Mouse (Mus musculus): ENCODE measurements at regions not wholly inside any gene's neighbourhood (a gene's known extent, or its start where the extent isn't known, plus 50 kb on each side); places are given as distances from the start of the nearest gene placed in this dataset.

DNA sequence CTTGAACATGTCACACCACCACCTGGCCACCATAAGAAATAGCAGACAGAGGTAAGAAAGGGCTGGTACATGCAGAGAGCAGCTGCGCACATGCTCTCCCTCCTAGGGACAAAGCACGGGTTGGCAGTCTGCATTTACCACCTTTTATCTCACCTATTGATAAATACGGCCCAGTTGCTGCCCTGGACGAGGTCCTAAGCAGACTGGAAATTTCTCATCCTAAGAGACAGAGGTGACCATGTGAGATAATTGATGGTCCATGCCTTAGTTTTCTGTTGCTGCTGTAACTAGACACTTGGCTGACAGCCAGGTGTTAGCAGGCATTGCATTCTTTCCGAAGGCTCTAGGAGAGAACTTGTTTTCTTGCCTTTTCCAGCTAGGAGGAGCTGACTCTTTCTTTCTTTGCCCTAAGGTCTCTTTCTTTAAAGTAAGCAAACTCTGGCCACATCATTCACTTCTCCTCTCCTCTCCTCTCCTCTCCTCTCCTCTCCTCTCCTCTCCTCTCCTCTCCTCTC is 526.8 kb upstream of the Kdm8 start:
- Histone ChIP-seq H3K27ac (no peak overlapping the region), H3K4me1 (replicated peaks; ENCODE audit: control insufficient read depth, insufficient read depth, low read length) (no peaks in the 10 kb centered on the region), H3K9ac (no peak overlapping the region), H3K9me3 (ENCODE audit: control insufficient read depth, low read length) (no peaks in the 10 kb centered on the region), H3K4me3 (replicated peaks; ENCODE audit: low read length) (no peak overlapping the region), H3K4me2 (replicated peaks) (no peak overlapping the region), H3K27me3 (ENCODE audit: control insufficient read depth, insufficient read depth, low read length) (no peaks in the 10 kb centered on the region), H3K36me3 (replicated peaks; ENCODE audit: control insufficient read depth, insufficient read depth) (no peaks in the 10 kb centered on the region)
- WGBS = 51% methylated on average over 5 of the region's 5 CpGs
- DNase-seq (ENCODE audit: low spot score) (peak; percentile 47), ATAC-seq (ENCODE audit: low FRiP score) (no peak)

DNA sequence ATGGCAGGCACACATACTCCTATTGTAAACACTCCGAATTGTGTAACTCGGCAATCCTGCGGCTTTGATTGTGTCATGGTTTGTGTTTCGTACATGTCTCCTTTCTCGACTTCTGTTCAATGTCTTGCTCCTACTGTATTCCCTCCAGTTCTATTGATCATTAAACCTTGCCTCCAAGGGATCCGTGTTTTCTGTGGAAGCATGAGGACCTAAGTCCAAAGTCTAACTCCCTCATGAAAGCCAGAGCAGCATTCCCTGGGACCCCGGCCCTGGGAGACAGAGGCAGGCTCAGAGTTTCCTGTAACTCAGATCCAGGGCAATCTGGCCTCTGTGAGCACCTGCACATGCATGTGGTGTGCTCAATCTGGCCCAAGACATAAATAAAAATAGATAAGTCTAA is 521.7 kb upstream of the Kdm8 start:
- Histone ChIP-seq H3K9me3 (ENCODE audit: control insufficient read depth, low read length) (no peaks in the 10 kb centered on the region), H3K4me3 (replicated peaks; ENCODE audit: low read length) (no peak overlapping the region), H3K27me3 (ENCODE audit: control insufficient read depth, insufficient read depth, low read length) (no peaks in the 10 kb centered on the region), H3K4me1 (replicated peaks; ENCODE audit: control insufficient read depth, insufficient read depth, low read length) (no peaks in the 10 kb centered on the region), H3K4me2 (replicated peaks) (no peak overlapping the region), H3K36me3 (replicated peaks; ENCODE audit: control insufficient read depth, insufficient read depth) (no peaks in the 10 kb centered on the region), H3K9ac (no peak overlapping the region), H3K27ac (no peak overlapping the region)
- ATAC-seq (ENCODE audit: low FRiP score) (no peak), DNase-seq (ENCODE audit: low spot score) (no peak)
- WGBS = 92% methylated on average over 7 of the region's 7 CpGs

DNA sequence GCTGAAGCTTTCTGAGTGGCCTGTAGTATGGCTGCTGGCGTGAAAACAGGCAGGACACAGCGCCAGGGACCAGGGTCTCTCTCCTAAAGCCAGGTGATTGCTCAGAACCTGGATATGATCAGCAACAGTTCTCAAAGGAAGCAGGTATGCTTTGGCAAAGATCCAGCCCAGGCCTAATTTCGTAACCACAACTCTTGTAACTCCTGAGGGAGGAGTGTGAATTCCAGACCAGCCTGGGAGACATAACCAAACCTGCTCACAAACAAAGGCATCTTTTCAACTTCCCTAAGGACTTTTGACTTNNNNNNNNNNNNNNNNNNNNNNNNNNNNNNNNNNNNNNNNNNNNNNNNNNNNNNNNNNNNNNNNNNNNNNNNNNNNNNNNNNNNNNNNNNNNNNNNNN is 510.9 kb upstream of the Kdm8 start:
- 90% methylated on average over 3 of the region's 3 CpGs for WGBS

DNA sequence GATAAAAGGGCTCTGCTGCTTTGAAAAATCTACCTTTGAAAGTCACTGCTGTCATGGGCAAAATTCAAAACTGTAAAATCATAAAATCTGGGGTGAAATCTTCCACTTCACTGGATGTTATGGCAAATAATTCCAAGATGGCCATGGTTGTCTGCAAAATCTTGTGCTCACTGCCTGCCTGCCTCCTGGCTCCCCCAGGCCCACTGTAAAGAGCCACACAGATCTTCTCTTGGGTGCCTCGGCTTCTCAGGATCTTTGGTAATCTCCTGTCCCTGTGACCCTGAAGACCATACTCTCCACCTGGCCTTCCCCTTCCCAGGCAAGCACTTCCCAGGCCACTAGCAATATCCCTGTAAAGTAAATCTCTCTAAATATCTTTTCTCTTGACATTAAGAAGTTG is 505.1 kb upstream of the Kdm8 start:
- Histone ChIP-seq H3K36me3 (replicated peaks; ENCODE audit: control insufficient read depth, insufficient read depth) (no peaks in the 10 kb centered on the region), H3K9ac (no peak overlapping the region), H3K9me3 (ENCODE audit: control insufficient read depth, low read length) (no peaks in the 10 kb centered on the region), H3K4me3 (replicated peaks; ENCODE audit: low read length) (no peak overlapping the region), H3K27me3 (ENCODE audit: control insufficient read depth, insufficient read depth, low read length) (no peaks in the 10 kb centered on the region), H3K4me1 (replicated peaks; ENCODE audit: control insufficient read depth, insufficient read depth, low read length) (no peaks in the 10 kb centered on the region), H3K4me2 (replicated peaks) (no peak overlapping the region), H3K27ac (no peak overlapping the region)
- WGBS = 83% methylated on average over 1 of the region's 1 CpGs
- no peak for ATAC-seq (ENCODE audit: low FRiP score)
- DNase-seq (ENCODE audit: low spot score) = no peak

More for the DNA sequence above, 510.9 kb upstream of the Kdm8 start:
- Histone ChIP-seq H3K9me3 (ENCODE audit: control insufficient read depth, low read length) (no peaks in the 10 kb centered on the region), H3K36me3 (replicated peaks; ENCODE audit: control insufficient read depth, insufficient read depth) (no peaks in the 10 kb centered on the region), H3K4me1 (replicated peaks; ENCODE audit: control insufficient read depth, insufficient read depth, low read length) (no peaks in the 10 kb centered on the region), H3K4me3 (replicated peaks; ENCODE audit: low read length) (no peak overlapping the region), H3K9ac (no peak overlapping the region), H3K27ac (no peak overlapping the region), H3K4me2 (replicated peaks) (no peak overlapping the region), H3K27me3 (ENCODE audit: control insufficient read depth, insufficient read depth, low read length) (no peaks in the 10 kb centered on the region)
- DNase-seq (ENCODE audit: low spot score) (no peak), ATAC-seq (ENCODE audit: low FRiP score) (no peak)

DNA sequence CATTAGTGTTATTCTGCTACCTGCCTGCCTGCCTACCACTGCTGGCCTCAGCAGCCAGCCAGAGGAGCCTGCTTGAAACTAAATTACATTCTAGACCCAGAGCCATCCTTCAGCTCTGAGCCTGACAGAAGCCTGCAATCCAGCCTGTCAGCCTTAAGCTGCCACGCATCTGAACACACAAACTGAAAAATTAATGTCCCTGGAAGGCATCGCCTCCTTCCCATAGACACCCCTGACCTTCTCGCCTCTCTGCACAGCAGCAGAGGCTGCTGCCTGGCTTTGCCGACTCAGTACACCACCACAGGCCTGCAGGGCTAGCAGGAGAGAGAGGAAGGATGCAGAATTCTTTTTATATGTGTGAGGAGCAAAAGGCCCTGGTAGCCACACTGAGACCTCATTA is 502.9 kb upstream of the Kdm8 start:
- Histone ChIP-seq H3K9ac (no peak overlapping the region), H3K4me2 (replicated peaks) (no peak overlapping the region), H3K27me3 (ENCODE audit: control insufficient read depth, insufficient read depth, low read length) (no peaks in the 10 kb centered on the region), H3K36me3 (replicated peaks; ENCODE audit: control insufficient read depth, insufficient read depth) (no peaks in the 10 kb centered on the region), H3K4me3 (replicated peaks; ENCODE audit: low read length) (no peak overlapping the region), H3K27ac (peak overlapping the region; percentile 65), H3K4me1 (replicated peaks; ENCODE audit: control insufficient read depth, insufficient read depth, low read length) (no peaks in the 10 kb centered on the region), H3K9me3 (ENCODE audit: control insufficient read depth, low read length) (no peaks in the 10 kb centered on the region)
- WGBS = 54% methylated on average over 4 of the region's 4 CpGs
- no peak for DNase-seq (ENCODE audit: low spot score)
- no peak for ATAC-seq (ENCODE audit: low FRiP score)

DNA sequence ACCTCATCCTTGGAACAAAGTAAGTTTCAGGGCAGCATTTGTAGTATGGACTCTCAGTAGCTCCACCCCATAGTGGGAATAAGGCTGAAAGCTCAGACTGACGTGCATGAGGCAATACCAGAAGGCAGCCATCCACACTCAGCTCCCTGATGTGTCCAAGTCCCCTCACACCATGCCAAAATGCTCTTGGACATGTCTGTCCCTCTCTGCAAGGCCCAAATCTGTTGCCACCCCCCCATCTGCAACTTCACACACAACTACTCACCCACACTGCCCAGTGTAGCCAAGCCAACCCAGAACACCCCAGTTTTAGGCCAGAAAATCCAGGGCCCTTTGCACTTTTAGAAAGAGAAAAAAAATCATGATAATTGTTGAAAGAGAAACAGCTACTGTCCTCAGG is 498.1 kb upstream of the Kdm8 start:
- Histone ChIP-seq H3K27ac (no peak overlapping the region), H3K27me3 (ENCODE audit: control insufficient read depth, insufficient read depth, low read length) (no peaks in the 10 kb centered on the region), H3K4me2 (replicated peaks) (no peak overlapping the region), H3K4me3 (replicated peaks; ENCODE audit: low read length) (no peak overlapping the region), H3K9me3 (ENCODE audit: control insufficient read depth, low read length) (no peaks in the 10 kb centered on the region), H3K36me3 (replicated peaks; ENCODE audit: control insufficient read depth, insufficient read depth) (no peaks in the 10 kb centered on the region), H3K4me1 (replicated peaks; ENCODE audit: control insufficient read depth, insufficient read depth, low read length) (no peaks in the 10 kb centered on the region), H3K9ac (no peak overlapping the region)
- WGBS = 89% methylated on average over 1 of the region's 1 CpGs
- no peak for DNase-seq (ENCODE audit: low spot score)
- ATAC-seq (ENCODE audit: low FRiP score) = no peak

DNA sequence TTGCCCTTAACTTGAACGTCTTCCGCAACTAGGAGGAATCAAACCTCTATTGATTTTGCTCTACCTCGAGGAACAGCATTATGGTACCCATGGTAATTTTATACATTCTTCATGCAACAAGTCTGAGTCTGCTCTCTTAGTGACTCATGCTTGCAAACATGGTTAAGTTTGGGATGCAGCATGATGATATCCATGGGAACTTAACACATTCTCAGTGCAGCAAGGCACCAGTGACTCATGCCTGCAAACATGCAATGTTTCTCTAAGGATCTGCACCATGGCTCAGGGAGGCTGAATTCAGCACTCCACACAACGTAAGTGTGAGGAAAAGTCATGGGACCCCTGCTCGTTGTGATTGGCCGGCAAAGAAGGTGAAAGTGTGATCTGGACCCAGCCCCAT is 487.1 kb upstream of the Kdm8 start:
- no peaks in the 10 kb centered on the region for H3K27me3 ChIP-seq (ENCODE audit: control insufficient read depth, insufficient read depth, low read length)

DNA sequence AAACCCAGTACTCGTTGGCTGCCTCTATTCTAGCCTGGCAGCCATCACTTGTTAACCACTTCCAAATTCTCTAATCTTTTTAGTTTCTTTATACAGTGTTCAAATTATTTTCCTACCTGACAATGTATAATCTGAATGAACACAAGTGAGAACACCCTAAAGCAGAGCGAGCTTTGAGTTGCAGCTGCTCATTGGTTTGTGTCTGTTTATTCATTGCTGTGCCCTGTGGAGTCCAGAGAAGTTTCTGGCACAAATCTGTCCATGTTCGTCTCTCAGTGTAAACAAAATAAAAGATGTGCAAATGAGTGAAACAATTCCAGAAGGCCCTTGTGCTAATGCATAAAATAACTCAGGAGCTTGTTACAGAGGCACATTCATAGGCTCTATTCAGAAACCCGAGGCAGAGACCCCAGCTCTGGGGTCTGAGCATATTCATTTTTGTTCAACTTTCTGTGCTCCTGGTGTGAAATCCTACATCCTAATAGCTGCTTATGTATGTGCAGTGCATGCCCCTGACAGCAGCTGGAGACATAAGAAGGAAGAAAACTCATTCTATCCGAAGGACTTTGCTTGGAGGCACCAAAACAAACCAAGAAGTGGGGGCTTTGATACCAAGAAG is 469.5 kb upstream of the Kdm8 start:
- H3K4me3 ChIP-seq (replicated peaks; ENCODE audit: low read length) = no peak overlapping the region
- no peaks in the 10 kb centered on the region for H3K36me3 ChIP-seq (replicated peaks; ENCODE audit: control insufficient read depth, insufficient read depth)
- WGBS = 56% methylated on average over 5 of the region's 5 CpGs
- no peak overlapping the region for H3K27ac ChIP-seq
- H3K9ac ChIP-seq = no peak overlapping the region
- H3K4me2 ChIP-seq (replicated peaks) = no peak overlapping the region
- H3K27me3 ChIP-seq (ENCODE audit: control insufficient read depth, insufficient read depth, low read length) = no peaks in the 10 kb centered on the region
- no peaks in the 10 kb centered on the region for H3K4me1 ChIP-seq (replicated peaks; ENCODE audit: control insufficient read depth, insufficient read depth, low read length)
- no peaks in the 10 kb centered on the region for H3K9me3 ChIP-seq (ENCODE audit: control insufficient read depth, low read length)
- ATAC-seq (ENCODE audit: low FRiP score) (no peak), DNase-seq (ENCODE audit: low spot score) (no peak)

More for the DNA sequence above, 487.1 kb upstream of the Kdm8 start:
- 89% methylated on average over 6 of the region's 6 CpGs for WGBS
- Histone ChIP-seq H3K9ac (no peak overlapping the region), H3K4me2 (replicated peaks) (no peak overlapping the region), H3K4me1 (replicated peaks; ENCODE audit: control insufficient read depth, insufficient read depth, low read length) (no peaks in the 10 kb centered on the region), H3K4me3 (replicated peaks; ENCODE audit: low read length) (no peak overlapping the region), H3K9me3 (ENCODE audit: control insufficient read depth, low read length) (no peaks in the 10 kb centered on the region), H3K36me3 (replicated peaks; ENCODE audit: control insufficient read depth, insufficient read depth) (no peaks in the 10 kb centered on the region), H3K27ac (no peak overlapping the region)
- ATAC-seq (ENCODE audit: low FRiP score) = no peak
- no peak for DNase-seq (ENCODE audit: low spot score)

DNA sequence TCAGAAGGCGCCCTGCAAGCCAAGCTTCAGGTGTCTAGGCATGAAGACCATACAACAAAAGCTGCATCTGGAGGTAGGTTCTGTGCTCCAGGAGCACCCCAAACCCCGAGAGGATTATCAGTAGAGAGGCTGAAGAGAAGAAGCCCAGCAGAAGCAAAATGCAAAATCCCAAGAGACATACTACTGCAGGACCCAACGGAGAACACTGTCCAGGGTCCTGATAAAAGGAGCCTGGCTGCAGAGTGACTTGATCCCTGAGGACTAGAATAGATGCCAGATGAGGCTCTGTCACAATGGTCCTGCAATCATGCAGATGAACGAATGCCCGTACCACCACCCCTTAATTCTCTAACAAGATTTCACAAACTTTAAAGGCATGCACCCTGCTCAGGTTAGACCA is 455.0 kb upstream of the Kdm8 start:
- H3K27ac ChIP-seq = no peak overlapping the region
- H3K9ac ChIP-seq = no peak overlapping the region
- 75% methylated on average over 5 of the region's 5 CpGs for WGBS
- 0 out of 2 replicates have a peak, but pooled peaks cover 5% of the 10 kb centered on the region for H3K4me1 ChIP-seq (replicated peaks; ENCODE audit: control insufficient read depth, insufficient read depth, low read length)
- H3K4me2 ChIP-seq (replicated peaks) = no peak overlapping the region
- no peaks in the 10 kb centered on the region for H3K36me3 ChIP-seq (replicated peaks; ENCODE audit: control insufficient read depth, insufficient read depth)
- no peaks in the 10 kb centered on the region for H3K27me3 ChIP-seq (ENCODE audit: control insufficient read depth, insufficient read depth, low read length)
- H3K9me3 ChIP-seq (ENCODE audit: control insufficient read depth, low read length) = no peaks in the 10 kb centered on the region
- no peak overlapping the region for H3K4me3 ChIP-seq (replicated peaks; ENCODE audit: low read length)
- ATAC-seq (ENCODE audit: low FRiP score) (no peak), DNase-seq (ENCODE audit: low spot score) (no peak)

DNA sequence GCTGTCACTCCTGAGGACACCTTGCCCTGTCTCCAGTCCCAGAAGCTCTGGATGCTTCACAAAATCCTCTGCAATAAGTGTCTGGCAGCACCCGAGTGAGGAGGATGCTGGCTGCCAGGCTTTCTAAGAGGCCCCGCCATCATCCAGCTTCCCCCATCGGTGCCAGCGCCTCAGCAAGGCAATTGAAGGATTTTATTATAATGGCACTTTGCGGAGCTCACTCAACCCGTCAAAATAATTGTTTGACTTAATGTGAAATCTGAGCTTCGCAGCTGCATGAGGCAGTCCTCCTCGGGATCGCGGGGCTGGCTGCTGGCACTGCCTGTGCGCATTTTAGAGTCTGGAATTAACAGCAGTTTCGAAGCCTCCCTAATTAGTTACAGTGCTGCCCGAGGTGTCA is 453.8 kb upstream of the Kdm8 start:
- 23% methylated on average over 13 of the region's 13 CpGs for WGBS
- no peak overlapping the region for H3K9ac ChIP-seq
- DNase-seq (ENCODE audit: low spot score) (peak; percentile 60), ATAC-seq (ENCODE audit: low FRiP score) (no peak)
- H3K36me3 ChIP-seq (replicated peaks; ENCODE audit: control insufficient read depth, insufficient read depth) = no peaks in the 10 kb centered on the region
- H3K4me3 ChIP-seq (replicated peaks; ENCODE audit: low read length) = no peak overlapping the region
- H3K27ac ChIP-seq = no peak overlapping the region
- H3K27me3 ChIP-seq (ENCODE audit: control insufficient read depth, insufficient read depth, low read length) = no peaks in the 10 kb centered on the region
- peak overlapping the region; percentile 28 for H3K4me2 ChIP-seq (replicated peaks)
- H3K4me1 ChIP-seq (replicated peaks; ENCODE audit: control insufficient read depth, insufficient read depth, low read length) = 0 out of 2 replicates have a peak, but pooled peaks cover 5% of the 10 kb centered on the region
- no peaks in the 10 kb centered on the region for H3K9me3 ChIP-seq (ENCODE audit: control insufficient read depth, low read length)

Data from hindbrain, embryonic 14.5 days (tissue).